Mouse (Mus musculus) urinary bladder, adult 18-20 months (tissue): Measurements from ENCODE around the gene Saa2.
A peak's percentile ranks its signal among the peaks of the same experiment; 100 is the strongest.
"Not testable (repeated sequence)": the region's sequence is repeated elsewhere in the genome, so short reads cannot be mapped to it uniquely, and the experiment has no call there.

ENCODE experiments used
- DNase-seq, 2 experiments: peaks; one replicate each; pipeline ENCODE4 v3.0.0; 2022; ENCODE audit warnings: low spot score in 2 of 2, mixed read lengths in 2 of 2

Gene Saa2

GRCm38 (mm10) chr7:46751490-46751889, at the start of gene Saa2:
Saa2 (plus strand) TSS chr7:46751790.
- no peak for DNase-seq

GRCm38 (mm10) chr7:46710390-46710844, 41.2 kb upstream of the Saa2 start, which contains the start of gene Saal1:
Saal1 (minus strand) TSS chr7:46710680.
- peak; percentile 64 to 79 for DNase-seq

DNA sequence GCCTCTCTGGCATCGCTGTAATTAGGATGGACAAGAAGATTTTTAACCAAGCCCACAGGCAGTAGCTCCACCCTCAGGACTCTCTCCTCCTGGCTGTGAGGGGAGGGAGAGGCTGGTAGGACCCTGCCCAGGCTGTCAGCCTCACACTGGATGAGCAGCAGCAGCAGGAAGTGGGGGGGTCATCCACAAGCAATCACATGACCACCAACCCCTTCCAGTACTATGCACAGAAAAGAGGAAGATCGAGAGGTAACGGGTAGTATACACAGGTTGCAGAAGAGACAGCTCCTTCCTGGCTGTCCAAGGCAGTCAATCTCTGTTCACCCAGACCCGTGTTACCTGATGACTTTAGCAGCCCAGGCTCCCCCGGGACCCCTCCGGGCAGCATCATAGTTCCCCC, 39.3 kb upstream of the Saa2 start:
- no peak for DNase-seq

DNA sequence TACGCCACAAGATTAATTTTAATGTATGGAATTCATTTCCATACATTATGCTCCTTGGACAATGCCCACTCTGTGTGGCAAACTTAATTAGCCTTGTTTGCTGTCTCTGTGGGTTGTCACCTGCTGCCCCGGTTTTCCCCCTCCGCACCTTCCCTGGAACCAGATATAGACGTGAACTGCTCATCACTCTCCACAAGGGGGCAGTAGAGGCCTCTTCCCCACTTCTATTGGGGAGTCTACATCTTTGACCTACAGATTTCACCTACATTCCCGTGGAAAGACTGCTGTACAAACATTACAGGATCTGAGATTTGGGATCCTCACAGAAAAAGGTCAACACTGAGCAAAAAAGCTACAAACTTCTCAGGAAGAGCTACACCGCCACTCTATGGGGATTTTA, 37.1 kb upstream of the Saa2 start:
- DNase-seq: peak; percentile 25 to 32

GRCm38 (mm10) chr7:46715600-46715999, 36.0 kb upstream of the Saa2 start, which contains the start of gene Saa3:
Saa3 (minus strand) TSS chr7:46715700.
- DNase-seq: no peak

DNA sequence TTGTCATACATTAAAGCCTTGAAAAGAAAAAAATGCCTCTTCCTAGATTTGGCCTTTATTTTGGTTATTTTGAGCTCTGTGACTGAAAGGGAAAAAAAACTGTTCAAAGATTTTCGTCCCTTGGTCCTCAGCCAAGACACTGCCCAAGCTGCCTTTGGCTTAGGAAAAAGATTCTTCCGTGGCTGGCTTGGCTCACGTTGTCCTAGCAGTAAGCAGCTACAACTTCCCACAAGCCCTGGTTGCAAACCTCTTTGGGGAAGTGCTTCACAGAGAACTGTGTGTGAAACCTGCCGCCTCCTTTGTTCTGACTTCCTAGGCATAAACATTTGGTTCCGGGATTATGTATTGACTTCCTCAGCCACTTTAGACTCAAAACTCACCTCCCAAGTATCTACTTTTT, 34.7 kb upstream of the Saa2 start:
- DNase-seq: no peak

GRCm38 (mm10) chr7:46718591-46719270, 32.9 kb upstream of the Saa2 start:
- no peak for DNase-seq

GRCm38 (mm10) chr7:46719526-46719925, 32.1 kb upstream of the Saa2 start:
- DNase-seq: peak in 1 of 2 experiments; percentile 69

DNA sequence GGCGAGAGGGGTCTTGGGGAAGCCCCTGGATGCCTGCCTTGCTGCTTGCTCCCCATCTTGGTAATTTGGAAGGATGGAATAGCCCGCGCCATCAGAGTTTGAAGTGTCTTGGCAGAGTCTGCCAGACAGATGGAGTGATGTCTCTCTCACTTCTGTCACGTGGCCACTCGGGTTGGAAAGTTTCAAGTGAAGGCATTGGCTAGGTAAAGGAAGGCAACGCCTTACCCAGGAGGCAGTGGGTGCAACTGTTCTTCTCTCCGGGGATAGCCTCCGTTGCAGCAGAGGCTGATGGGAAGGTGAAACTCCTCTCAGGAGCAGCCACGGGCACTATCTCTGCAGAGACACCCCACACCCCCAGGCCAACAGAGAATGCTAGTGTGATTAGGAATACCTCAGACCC, 31.1 kb upstream of the Saa2 start:
- DNase-seq: no peak

- no peak for DNase-seq
These were observed 28.2 kb upstream of the Saa2 start for GRCm38 (mm10) chr7:46723354-46723753.

GRCm38 (mm10) chr7:46723849-46724248, 27.7 kb upstream of the Saa2 start:
- DNase-seq: no peak

DNA sequence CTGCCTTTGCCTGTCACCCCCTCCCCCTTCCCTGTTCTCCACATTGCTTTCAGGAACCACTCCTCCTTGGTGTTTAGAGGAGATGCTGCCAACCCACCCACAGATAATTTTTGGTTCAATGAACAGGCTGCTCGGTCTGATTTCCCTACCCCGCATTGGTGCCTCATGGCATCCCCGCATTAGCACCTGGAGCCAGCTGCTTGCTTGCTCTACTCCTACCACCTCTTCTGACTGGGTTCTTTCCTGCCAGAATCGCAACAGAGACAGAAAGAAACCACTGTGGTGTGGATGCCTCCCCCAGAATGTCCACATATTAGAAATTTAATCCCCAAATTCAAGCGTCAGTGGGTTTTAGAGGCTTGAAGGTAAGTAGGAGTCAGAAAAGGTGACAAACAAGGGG, 27.2 kb upstream of the Saa2 start:
- DNase-seq: no peak

DNA sequence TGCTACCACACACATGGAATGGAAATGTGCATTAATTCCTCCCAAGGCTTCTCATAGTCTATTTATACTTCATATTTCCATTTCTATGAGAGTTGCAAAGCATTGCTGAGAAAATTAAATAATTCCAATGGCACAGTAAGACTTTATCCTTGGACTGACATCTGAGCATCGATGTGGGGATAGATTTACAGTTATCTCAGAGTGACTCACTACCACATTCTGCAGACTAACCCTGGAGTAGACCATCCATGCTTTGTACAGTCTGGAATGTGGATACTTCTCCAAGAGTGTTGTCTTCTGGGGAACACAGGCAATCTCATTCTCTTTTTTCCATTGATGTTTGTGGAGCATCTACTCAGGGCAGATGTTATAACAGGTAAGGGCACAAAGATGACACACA, 24.0 kb upstream of the Saa2 start:
- DNase-seq: no peak

GRCm38 (mm10) chr7:46732458-46732857, 19.1 kb upstream of the Saa2 start, which contains the start of gene Saa4:
Saa4 (minus strand) TSS chr7:46732603.
- no peak for DNase-seq

GRCm38 (mm10) chr7:46734983-46735382, 16.6 kb upstream of the Saa2 start:
- DNase-seq: no peak

GRCm38 (mm10) chr7:46738561-46739460, 12.8 kb upstream of the Saa2 start:
- DNase-seq: no peak

DNA sequence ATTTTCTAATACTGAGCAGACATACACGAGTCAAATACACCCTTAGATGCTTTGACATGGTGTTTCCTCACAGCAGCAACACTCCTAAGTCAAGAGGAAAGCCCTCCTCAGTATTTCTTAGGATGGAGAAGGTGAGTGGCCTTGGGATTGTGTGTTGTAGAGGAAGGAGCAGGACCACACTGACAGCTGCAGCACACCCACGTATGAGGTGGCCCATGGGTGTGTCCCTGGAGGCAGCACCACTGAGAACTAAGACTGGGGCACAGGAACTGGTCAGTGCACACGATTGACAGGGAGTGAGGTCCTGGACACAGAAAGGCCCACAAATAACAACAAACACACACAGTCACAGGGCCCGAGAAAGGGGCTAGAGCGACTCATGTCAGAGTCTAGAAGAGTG, 11.5 kb upstream of the Saa2 start:
- DNase-seq: not testable (repeated sequence)

DNA sequence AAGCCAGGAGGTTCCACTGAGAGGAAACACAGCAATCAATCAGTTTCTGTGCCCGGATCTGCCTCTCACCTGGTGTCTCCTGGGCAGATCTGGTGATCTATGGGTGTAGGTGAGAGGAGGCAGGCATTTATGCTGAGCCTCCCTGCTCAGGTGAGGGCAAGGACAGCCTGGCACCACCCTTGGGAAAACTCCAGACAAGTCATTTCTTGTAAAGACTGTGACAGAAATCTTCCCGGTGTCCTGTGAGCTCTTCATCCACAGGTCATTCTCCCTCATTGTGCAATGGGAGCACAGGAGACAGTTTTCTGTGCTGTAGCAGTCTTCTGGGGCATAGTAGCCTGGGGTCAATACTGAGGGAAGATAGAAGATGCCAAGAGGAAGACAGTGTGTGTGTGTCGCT, 8.7 kb upstream of the Saa2 start, which contains the start of gene Saa1:
Gene Saa1, minus strand, starts transcription at position 101 of the 400 bp plus-strand sequence.
- DNase-seq: not testable (repeated sequence)

GRCm38 (mm10) chr7:46745816-46746215, 5.8 kb upstream of the Saa2 start:
- no peak for DNase-seq

DNA sequence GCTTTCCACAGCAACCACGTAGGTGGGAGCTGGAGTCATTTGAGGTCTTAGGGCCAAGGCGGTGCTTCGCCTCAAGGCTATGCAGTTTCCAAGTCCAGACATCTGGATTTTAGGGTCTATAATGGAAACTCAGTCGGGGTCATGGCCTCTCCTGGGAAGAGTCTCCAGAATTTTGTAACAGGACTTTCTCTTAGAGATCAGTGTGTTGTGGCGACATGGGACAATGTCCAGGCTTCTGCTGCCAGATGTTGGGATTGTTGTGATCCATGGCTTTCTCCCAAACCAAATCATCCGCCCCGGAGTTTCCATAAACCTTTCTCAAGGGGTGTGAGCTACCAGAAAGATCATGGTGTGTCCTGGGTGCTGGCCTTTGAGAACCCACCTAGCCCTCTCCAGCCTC, 5.2 kb upstream of the Saa2 start:
- DNase-seq: no peak

DNA sequence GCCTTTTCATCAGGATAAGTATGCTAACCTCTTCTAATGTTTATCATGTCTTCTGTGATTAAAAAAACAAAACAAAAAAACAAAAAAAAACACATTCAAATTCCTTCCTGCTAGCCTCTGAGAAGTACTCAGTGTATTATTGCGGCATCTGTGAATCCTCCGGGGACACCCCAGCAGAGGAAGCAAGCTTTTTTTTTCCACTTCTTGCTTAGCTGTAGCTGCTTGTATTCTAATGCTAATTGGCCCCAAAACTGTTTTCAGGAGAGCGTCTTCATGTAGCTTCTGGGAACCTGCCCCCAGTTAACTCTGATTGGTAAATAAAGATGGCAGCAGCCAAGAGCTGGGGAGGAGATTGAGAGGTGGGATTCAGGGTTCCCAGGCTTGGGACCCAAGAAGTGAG, 3.1 kb upstream of the Saa2 start:
- DNase-seq: no peak

DNA sequence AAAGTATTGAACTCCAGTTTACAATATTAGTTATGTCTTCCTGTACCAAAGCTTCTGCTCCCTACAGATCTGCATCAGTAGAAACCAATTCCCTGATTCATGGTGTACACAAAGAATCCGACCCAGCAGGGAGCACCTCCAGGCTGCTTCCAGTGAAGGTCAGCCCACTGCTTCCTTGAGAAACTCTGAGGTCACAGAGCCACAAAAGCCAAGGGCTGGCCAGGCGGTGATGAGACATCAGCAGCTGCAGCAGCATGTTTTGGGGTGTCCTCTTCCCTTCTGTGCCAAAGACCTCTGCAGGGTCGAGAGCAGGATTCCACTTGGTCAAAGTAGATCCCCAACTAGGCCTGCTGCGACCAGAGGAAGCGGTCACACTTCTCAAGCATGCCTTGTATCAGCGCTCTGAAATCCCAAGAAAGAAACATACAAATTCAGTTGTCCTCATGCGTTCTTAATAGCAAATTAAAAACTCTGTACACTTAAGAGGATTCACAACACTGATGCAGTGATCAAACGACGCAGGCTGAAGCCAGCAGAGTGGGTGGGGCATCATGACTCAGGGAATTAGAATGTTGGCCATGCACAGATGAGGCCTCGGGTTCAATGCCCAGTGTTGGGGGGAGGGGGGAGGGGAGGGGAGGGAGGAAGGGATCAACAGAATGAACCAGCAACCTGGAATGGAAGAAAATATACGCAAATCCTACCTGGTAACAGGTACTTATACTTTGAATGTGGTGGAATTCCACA, 9.6 kb downstream of the Saa2 start:
- DNase-seq: no peak
